Comparison of ENCODE assay signal across 8 mouse cellular contexts in genomic region chr10:81429605-81430061, GRCm38 (mm10). TPM values are rescaled to one million over a fixed set of nuclear protein-coding genes. Genes with fewer than 3 reads are reported as not detected.
A peak's percentile ranks its signal among the peaks of the same experiment; 100 is the strongest.
DNase-seq lines count a peak whose midpoint lies in the region; ATAC-seq and TF ChIP-seq lines count a peak whose summit lies in the region.

No protein-coding gene starts in this region.

- H3K9me3 ChIP-seq in embryonic facial prominence, embryonic 10.5 days: 0 out of 2 replicates have a peak, but pooled peaks cover 4% of the 10 kb centered on the region
- no peaks in the 10 kb centered on the region for H3K9me3 ChIP-seq in liver, postnatal 0 days (ENCODE audit: low read length)
- H3K9me3 ChIP-seq in neural tube, embryonic 12.5 days: no peaks in the 10 kb centered on the region

- no peak for TF ChIP-seq EP300 in liver, postnatal 0 days (IDR thresholded peaks at IDR 0.05; ENCODE audit: low read depth)

- peak; percentile 53 for ATAC-seq in liver, postnatal 0 days
- ATAC-seq in neural tube, embryonic 12.5 days (ENCODE audit: low FRiP score, low read depth): peak; percentile 5; the same call in 1 of the 2 replicates

- peak overlapping the region; percentile 85 for H3K4me3 ChIP-seq in embryonic facial prominence, embryonic 10.5 days
- peak overlapping the region; percentile 76 for H3K4me3 ChIP-seq in liver, postnatal 0 days (ENCODE audit: low read depth, low read length)
- peak overlapping the region; percentile 84 for H3K4me3 ChIP-seq in neural tube, embryonic 12.5 days

- peak overlapping the region; percentile 76 for H3K9ac ChIP-seq in liver, postnatal 0 days (replicated peaks)
- H3K9ac ChIP-seq in neural tube, embryonic 12.5 days: peak overlapping the region; percentile 92

- peaks cover 72% of the 10 kb centered on the region for H3K27me3 ChIP-seq in embryonic facial prominence, embryonic 10.5 days (replicated peaks; ENCODE audit: low read depth, poor library complexity, severe bottlenecking)
- H3K27me3 ChIP-seq in liver, postnatal 0 days (ENCODE audit: insufficient read depth, low read length): peaks cover 31% of the 10 kb centered on the region
- H3K27me3 ChIP-seq in neural tube, embryonic 12.5 days (replicated peaks): peaks cover 57% of the 10 kb centered on the region

- WGBS in embryonic facial prominence, embryonic 10.5 days: under 1% methylated on average over 20 of the region's 20 CpGs
- WGBS in liver, postnatal 0 days (ENCODE audit: insufficient replicate concordance): under 1% methylated on average over 19 of the region's 20 CpGs
- under 1% methylated on average over 20 of the region's 20 CpGs for WGBS in neural tube, embryonic 12.5 days

- peak overlapping the region; percentile 91 for H3K27ac ChIP-seq in embryonic facial prominence, embryonic 10.5 days (replicated peaks)
- H3K27ac ChIP-seq in liver, postnatal 0 days (ENCODE audit: low read depth): peak overlapping the region; percentile 97
- peak overlapping the region; percentile 69 for H3K27ac ChIP-seq in neural tube, embryonic 12.5 days

- peaks cover 67% of the 10 kb centered on the region for H3K4me1 ChIP-seq in embryonic facial prominence, embryonic 10.5 days
- H3K4me1 ChIP-seq in liver, postnatal 0 days (ENCODE audit: insufficient read depth): peaks cover 45% of the 10 kb centered on the region
- H3K4me1 ChIP-seq in neural tube, embryonic 12.5 days: peaks cover 55% of the 10 kb centered on the region

- DNase-seq in left cerebral cortex, adult 18-20 months (ENCODE audit: low spot score in 2 of 2): peak; percentile 65
- DNase-seq in left cerebral cortex, adult 11 months (ENCODE audit: low spot score): no peak
- DNase-seq in embryonic facial prominence, embryonic 10.5 days (ENCODE audit: low spot score): peak; percentile 83
- peak; percentile 93 for DNase-seq in heart, adult 8-10 months (ENCODE audit: low spot score)
- DNase-seq in kidney, adult 8-10 months: peak; percentile 96
- DNase-seq in liver, postnatal 0 days: peak; percentile 90
- DNase-seq in testis, postnatal 10 days (ENCODE audit: low spot score): peak; percentile 93

- TF ChIP-seq CTCF in liver, postnatal 0 days (IDR thresholded peaks at IDR 0.05; ENCODE audit: low read depth): peak; percentile 19; the same call in 1 of the 2 replicates

- H3K4me2 ChIP-seq in liver, postnatal 0 days (ENCODE audit: low read depth, low read length): peak overlapping the region; percentile 96
- peak overlapping the region; percentile 94 for H3K4me2 ChIP-seq in neural tube, embryonic 12.5 days (replicated peaks)

- no peaks in the 10 kb centered on the region for H3K36me3 ChIP-seq in embryonic facial prominence, embryonic 10.5 days (replicated peaks)
- H3K36me3 ChIP-seq in liver, postnatal 0 days (replicated peaks; ENCODE audit: insufficient read depth, low read length): no peaks in the 10 kb centered on the region
- no peaks in the 10 kb centered on the region for H3K36me3 ChIP-seq in neural tube, embryonic 12.5 days

RNA-seq across cellular contexts. Expression of gene Nfic, which starts 25.8 kb away (rescaled TPM):
- 10 to 100 TPM; 84.7 to 91.7 TPM for total RNA-seq in left cerebral cortex, adult 18-20 months (2021)
- 12.5 and 20.2 TPM in 2 replicates for polyA plus RNA-seq in embryonic facial prominence, embryonic 10.5 days (2016; fragmentation: Nextera tagmentation; extraction: Ambion mirVana)
- total RNA-seq in heart, adult 8-10 months (2022): 100 to 1,000 TPM; 100 to 132 (median 108) TPM
- polyA plus RNA-seq in liver, postnatal 0 days (2015; fragmentation: Nextera tagmentation; extraction: Ambion mirVana): 19.6 and 21.1 TPM in 2 replicates
- 21.7 and 22.2 TPM in 2 replicates for polyA plus RNA-seq in neural tube, embryonic 12.5 days (2016; fragmentation: Nextera tagmentation; extraction: Ambion mirVana)

RNA-seq across cellular contexts. Expression of gene Smim24, which starts 36.8 kb away (rescaled TPM):
- 1 to 10 TPM; 1.1 to 1.2 TPM for total RNA-seq in left cerebral cortex, adult 18-20 months (2021)
- 2.0 and 2.8 TPM in 2 replicates for polyA plus RNA-seq in embryonic facial prominence, embryonic 10.5 days (2016; fragmentation: Nextera tagmentation; extraction: Ambion mirVana)
- total RNA-seq in heart, adult 8-10 months (2022): 1 to 10 TPM; 1.4 to 2.4 (median 1.9) TPM
- 1.7 and 2.0 TPM in 2 replicates for polyA plus RNA-seq in liver, postnatal 0 days (2015; fragmentation: Nextera tagmentation; extraction: Ambion mirVana)
- polyA plus RNA-seq in neural tube, embryonic 12.5 days (2016; fragmentation: Nextera tagmentation; extraction: Ambion mirVana): 2.1 and 2.7 TPM in 2 replicates

RNA-seq across cellular contexts. Expression of gene Gm48552, which starts 40.8 kb away (rescaled TPM):
- 1 to 10 TPM; 2.7 to 2.8 TPM for total RNA-seq in left cerebral cortex, adult 18-20 months (2021)
- polyA plus RNA-seq in embryonic facial prominence, embryonic 10.5 days (2016; fragmentation: Nextera tagmentation; extraction: Ambion mirVana): 1.8 and 3.1 TPM in 2 replicates
- under 1 TPM in 2 of 4 experiments, not detected in 2; 0.50 to 0.72 TPM for total RNA-seq in heart, adult 8-10 months (2022)
- not detected in 2 replicates for polyA plus RNA-seq in liver, postnatal 0 days (2015; fragmentation: Nextera tagmentation; extraction: Ambion mirVana)
- polyA plus RNA-seq in neural tube, embryonic 12.5 days (2016; fragmentation: Nextera tagmentation; extraction: Ambion mirVana): 2.3 and 2.5 TPM in 2 replicates

RNA-seq across cellular contexts. Expression of gene Gm48551, which starts 45.4 kb away (rescaled TPM):
- 1 to 10 TPM; 3.1 to 3.8 TPM for total RNA-seq in left cerebral cortex, adult 18-20 months (2021)
- polyA plus RNA-seq in embryonic facial prominence, embryonic 10.5 days (2016; fragmentation: Nextera tagmentation; extraction: Ambion mirVana): 2.7 TPM in 2 replicates
- total RNA-seq in heart, adult 8-10 months (2022): 1 to 10 TPM in 2 of 4 experiments, under 1 TPM in 2; 0.73 to 1.3 (median 1.0) TPM
- polyA plus RNA-seq in liver, postnatal 0 days (2015; fragmentation: Nextera tagmentation; extraction: Ambion mirVana): 0.40 and 0.70 TPM in 2 replicates
- polyA plus RNA-seq in neural tube, embryonic 12.5 days (2016; fragmentation: Nextera tagmentation; extraction: Ambion mirVana): 5.0 and 5.3 TPM in 2 replicates

RNA-seq across cellular contexts. Expression of gene Dohh, which starts 45.4 kb away (rescaled TPM):
- 10 to 100 TPM; 87.4 to 97.6 TPM for total RNA-seq in left cerebral cortex, adult 18-20 months (2021)
- polyA plus RNA-seq in embryonic facial prominence, embryonic 10.5 days (2016; fragmentation: Nextera tagmentation; extraction: Ambion mirVana): 105 and 109 TPM in 2 replicates
- total RNA-seq in heart, adult 8-10 months (2022): 10 to 100 TPM; 49.1 to 55.0 (median 53.8) TPM
- polyA plus RNA-seq in liver, postnatal 0 days (2015; fragmentation: Nextera tagmentation; extraction: Ambion mirVana): 39.3 and 42.1 TPM in 2 replicates
- 75.6 and 77.9 TPM in 2 replicates for polyA plus RNA-seq in neural tube, embryonic 12.5 days (2016; fragmentation: Nextera tagmentation; extraction: Ambion mirVana)
